Mouse (Mus musculus): ENCODE data around the gene Psen1. TPM values are rescaled to one million over a fixed set of nuclear protein-coding genes. Genes with fewer than 3 reads are reported as not detected.
A peak's percentile ranks its signal among the peaks of the same experiment; 100 is the strongest.

Psen1 gene
- 10 to 100 TPM; 66.6 to 67.1 TPM for total RNA-seq (2021)

- peak; percentile 93 to 96 for DNase-seq
Measured at GRCm38 (mm10) chr12:83687934-83688315, at the start of gene Psen1. Gene Psen1, plus strand, starts transcription at chr12:83688152.

- no peak for DNase-seq
Measured at GRCm38 (mm10) chr12:83641233-83641632, 46.7 kb upstream of the Psen1 start.

DNA sequence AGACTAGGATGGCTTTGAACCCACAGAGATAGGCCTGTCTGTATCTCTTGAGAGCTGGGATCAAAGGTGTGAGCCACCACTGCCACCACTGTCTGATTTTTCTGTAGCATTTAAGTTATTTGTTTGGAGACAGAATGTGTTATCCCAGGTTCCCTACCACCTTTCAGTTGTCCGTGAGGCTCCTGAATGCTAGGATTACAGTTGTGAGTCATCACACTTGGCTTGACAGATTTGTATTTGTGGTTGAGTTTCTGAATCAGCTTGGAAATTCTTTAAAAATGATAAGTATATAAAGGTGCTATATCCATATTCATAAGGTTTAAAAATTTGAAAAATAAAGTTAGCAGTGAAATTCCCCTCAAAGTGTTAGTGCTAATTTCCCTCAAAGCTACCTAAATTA is 44.8 kb upstream of the Psen1 start:
- DNase-seq = no peak

GRCm38 (mm10) chr12:83650346-83650745 is 37.6 kb upstream of the Psen1 start:
- no peak for DNase-seq

DNA sequence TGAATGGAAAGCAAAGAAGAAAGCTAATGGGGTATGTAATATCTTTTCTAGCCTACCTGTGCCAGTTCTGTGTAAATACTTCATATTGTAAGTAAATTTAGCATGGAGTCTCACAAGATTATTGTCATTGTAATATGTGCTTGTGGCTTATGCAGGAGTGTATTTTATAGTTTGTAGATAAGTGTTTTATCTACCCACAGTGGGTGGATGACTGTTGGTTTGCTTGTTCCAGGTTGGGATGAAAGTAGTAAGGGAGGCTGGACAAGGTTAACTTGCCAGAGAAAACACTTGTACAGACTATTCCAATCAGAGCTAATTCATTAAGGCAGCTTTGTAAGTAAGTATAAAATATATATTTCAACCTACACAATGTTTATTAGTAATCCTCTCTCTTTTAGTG is 36.5 kb upstream of the Psen1 start:
- no peak for DNase-seq

GRCm38 (mm10) chr12:83685466-83685865 is 2.5 kb upstream of the Psen1 start:
- no peak for DNase-seq

- DNase-seq = no peak
Measured at GRCm38 (mm10) chr12:83686575-83687350, 1.2 kb upstream of the Psen1 start.

DNA sequence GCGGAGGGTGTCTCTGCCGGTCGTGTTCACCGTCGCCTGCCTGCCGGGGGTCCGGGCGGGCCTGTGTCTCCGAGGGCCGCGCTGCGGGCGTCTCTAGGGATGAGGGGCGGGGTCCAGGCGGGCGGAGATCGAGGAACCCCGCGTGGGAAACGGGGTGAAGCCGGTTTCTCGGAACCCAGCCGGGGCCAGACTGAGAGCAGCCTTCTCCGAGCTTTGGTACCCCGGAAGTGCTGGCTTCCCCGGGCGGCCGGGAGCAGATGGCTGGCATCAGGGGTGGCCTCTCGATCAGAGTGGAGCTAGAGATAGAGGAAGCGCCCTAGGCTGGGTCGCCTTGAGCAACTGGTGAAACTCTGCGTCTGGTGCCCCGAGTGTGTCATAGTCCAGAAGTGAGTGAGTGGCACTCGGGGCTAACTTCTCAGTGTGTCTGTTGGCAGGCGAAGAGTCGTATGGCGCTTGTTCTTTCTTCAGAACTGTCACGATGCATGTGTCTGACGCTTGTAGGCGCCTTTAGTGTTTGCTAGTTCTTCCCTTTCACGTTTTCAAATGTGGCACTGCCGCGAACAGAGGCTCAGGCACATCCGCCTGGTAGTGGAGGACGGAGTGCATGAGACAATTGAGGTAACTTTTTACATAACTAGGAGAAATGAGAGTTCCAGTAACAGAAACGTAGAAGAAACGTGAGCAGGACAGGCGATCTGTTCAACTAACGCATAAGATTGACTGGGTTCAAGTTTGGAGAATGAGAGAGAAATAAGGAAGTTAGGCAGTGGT is 549 bp downstream of the Psen1 start:
- DNase-seq = peak; percentile 41 to 47

DNA sequence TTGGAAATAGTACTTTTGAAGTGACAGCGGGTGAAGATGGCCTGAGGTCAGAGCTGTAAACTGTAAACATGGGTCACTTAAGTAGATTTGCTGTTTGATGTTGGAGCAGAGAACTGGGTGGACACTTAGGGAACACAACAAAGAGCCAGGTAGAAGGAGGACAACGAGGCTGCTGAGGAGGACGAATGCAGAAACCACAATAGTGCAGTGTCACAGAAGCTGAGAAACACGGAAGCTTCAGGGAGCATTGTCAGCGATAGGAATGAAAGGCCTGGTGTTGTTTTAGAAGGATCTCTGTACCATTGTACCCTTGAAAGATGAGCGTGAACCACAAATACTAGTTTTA is 1.1 kb downstream of the Psen1 start:
- no peak for DNase-seq

DNA sequence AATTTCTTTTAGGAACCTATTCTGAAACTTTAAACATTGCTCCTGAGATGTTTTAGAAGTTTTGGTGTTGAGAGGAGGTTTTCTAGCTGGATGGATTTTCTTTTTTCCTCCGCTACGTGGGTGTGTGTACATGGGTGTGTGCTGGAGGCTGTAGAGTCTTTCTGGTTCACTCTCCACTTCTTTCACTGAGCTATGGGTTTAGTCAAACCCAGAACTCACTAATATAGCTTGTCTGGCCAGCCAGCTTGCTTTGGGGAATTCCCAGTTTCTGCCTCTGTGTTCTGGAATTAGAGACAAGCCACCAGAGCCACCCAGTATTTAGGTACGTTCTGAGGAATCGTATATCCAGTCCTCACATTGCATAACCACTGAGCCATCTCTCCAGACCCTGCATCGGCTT is 6.1 kb downstream of the Psen1 start:
- no peak for DNase-seq

DNA sequence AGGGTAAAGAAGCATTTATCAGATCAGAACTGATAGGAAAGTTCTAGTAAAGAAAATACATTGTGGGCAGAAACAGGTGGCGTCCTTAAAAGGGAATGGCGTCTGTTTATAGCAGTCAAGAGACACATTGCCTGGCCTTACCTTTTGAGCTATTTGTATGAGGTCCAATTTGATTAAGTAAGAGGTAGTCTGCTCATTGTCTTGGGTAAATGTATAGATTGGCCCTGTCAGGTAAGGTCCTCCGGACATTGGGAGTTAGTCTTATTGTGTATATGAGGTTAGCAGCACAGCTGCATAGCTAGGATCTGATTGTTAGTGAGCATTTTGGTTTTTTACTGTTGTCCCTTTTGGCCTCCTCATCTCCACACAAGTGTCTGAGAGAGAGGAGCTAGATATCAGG is 6.7 kb downstream of the Psen1 start:
- DNase-seq = no peak

DNA sequence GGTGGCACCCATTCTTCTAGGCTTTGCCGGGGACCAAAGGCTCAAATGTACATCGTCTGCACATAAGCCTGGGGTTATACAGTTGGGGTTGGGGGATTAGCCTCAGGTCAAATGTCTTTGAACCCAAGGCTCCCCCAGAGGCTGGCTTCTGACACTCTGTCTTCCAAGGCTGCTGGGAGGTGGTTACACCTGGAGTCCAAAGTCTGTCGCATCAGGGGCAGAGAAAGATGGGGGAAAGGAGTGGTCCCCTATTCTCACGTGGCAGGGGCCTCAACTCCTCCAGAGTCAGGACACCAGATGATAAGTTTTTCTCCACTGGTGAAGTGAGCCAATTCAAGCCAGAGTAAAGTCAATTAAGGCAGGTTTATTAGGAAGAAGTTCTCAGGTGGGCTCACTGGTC is 10.7 kb downstream of the Psen1 start:
- DNase-seq = no peak

- DNase-seq = no peak
Measured at GRCm38 (mm10) chr12:83701608-83702007, 13.7 kb downstream of the Psen1 start.

- no peak for DNase-seq
Measured at GRCm38 (mm10) chr12:83702796-83703195, 14.8 kb downstream of the Psen1 start.

DNA sequence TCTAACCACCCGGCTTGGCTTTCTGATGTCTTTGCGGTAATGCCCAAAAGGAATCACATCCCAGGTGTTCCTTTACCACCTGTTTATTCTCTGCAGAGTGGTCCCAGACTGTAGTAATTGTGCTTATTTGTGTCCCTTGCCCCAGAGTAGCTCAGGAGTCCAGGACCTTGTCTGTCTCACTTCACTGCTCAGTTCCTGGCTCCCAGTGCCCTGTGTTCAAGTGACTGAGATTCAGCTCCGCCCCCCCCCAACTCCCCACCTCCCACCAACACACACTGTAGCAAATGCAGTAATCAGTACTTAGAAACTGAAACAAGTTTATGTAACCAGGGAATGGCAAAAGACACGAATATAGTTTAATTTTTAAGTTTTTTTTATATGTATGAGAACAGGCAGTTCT is 19.0 kb downstream of the Psen1 start:
- DNase-seq = no peak

- DNase-seq = no peak
Measured at GRCm38 (mm10) chr12:83708160-83709092, 20.5 kb downstream of the Psen1 start.

DNA sequence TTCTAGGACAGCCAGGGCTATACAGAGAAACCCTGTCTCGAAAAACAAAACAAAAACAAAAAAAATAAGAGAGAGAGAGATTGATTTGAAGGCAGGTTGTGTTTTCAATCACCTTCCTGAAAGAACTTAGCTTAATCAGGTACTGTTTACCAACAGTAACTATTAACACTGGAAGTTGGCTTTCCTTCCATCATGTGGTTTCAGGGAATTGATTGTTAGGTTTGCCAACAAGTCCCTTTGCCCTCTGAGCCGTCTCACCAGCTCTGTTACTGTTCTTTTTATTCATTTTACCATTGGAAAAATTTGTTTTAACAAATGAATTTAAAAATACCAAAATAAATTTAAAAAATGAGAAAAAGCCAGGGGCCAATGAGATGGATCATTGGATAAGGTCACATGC is 22.0 kb downstream of the Psen1 start:
- DNase-seq = no peak

DNA sequence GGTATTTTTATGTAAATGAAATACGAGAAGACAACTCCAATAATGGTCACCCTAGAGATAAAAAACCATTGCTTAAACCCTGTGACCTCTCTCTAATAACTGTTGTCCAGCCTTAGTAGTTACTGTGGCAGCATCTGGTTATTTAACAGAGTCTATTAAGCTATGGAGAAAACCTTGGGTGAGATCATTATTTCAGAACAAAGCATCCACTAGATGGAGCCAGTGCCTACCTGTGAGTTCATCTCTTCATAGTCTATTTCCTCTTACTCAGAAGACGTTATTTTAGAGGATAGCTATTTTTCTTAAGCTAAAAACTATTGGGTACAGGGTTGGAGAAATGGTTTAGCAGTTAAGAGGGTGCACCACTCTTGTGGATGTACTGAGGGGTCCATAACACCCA is 25.8 kb downstream of the Psen1 start:
- no peak for DNase-seq

GRCm38 (mm10) chr12:83716416-83717184 is 28.6 kb downstream of the Psen1 start:
- DNase-seq = peak; percentile 27 to 43

- DNase-seq = no peak
Measured at GRCm38 (mm10) chr12:83719431-83719830, 31.5 kb downstream of the Psen1 start.

GRCm38 (mm10) chr12:83721281-83721680 is 33.3 kb downstream of the Psen1 start:
- DNase-seq = no peak

- no peak for DNase-seq
Measured at GRCm38 (mm10) chr12:83723037-83723436, 35.1 kb downstream of the Psen1 start.

Data from layer of hippocampus, postnatal 36 days (tissue).